Mouse (Mus musculus): ENCODE results near the gene Zfr2. TPM values are rescaled to one million over a fixed set of nuclear protein-coding genes. Genes with fewer than 3 reads are reported as not detected.
A peak's percentile ranks its signal among the peaks of the same experiment; 100 is the strongest.

Zfr2 gene
- total RNA-seq (2015) (0.05 TPM in 1 of 2 replicates, not detected in the other), total RNA-seq (2017) (0.17 TPM in 1 of 2 replicates, not detected in the other)

GRCm38 (mm10) chr10:81232580-81233225 is at the start of gene Zfr2:
TSS of gene Zfr2 (plus strand) at chr10:81233155.
- peak; percentile 97 for ATAC-seq (replicated peaks; ENCODE audit: poor library complexity)

DNA sequence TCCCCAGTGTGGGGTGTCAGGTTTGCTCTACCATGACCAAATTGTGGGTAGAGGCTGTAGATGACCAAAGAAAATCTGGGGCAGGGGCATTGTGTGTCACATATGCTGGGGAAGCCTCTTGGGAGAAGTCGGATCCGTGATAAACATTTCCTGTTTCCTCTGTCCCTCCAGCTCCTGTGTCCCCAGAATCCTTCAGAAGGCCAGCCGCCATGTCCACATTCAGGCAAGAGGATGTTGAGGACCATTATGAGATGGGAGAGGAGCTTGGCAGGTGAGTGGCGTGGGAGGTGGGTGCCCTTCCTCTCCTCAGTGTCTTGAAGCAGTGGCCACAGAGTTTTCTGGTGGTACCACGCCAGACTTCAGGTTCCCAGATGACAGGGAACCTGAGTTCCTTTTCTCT is 49.1 kb upstream of the Zfr2 start, which contains the start of gene 4930442H23Rik:
TSS of gene 4930442H23Rik (minus strand) at position 45 of the 400 bp plus-strand sequence.
- ATAC-seq (replicated peaks; ENCODE audit: poor library complexity): no peak

DNA sequence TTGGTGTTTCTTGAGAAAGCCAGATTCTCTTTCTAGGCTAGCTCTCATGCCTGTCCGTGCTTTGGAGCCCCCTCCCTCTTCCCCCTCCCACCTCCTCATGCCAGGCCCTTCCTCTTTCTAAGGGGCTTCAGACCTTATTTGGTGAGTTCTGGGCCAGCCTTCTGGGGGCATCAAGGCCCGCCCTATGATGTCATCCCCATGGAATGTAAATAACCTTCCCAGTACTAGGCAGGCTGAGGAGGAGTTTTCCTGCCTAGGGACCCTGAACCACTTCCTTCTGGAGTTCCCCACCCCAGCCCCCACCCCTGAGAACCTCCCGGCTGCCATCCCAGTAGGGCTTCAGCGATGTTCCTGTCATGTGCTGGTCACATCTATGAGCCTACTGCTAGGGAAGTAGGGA is 48.2 kb upstream of the Zfr2 start:
- ATAC-seq (replicated peaks; ENCODE audit: poor library complexity): no peak

DNA sequence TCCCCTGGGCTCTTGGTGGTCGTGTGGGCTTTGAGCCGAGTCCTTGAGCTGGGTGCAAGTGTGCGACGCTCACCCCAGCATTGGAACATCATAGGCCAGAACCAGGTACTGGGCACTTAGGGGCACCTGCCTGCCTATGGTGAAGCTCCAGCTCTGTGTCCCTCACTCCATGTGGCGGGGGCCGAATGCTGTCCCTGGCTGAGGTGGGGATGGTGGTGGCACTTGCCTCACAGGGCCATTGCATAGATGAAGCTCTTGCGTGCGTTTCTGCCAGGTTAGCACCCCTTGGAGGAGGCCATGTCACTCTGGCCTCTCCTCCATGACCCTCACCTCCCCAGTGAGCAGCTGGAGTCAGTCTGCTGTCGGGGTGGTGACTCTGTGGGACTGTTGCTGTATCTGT is 45.8 kb upstream of the Zfr2 start:
- no peak for ATAC-seq (replicated peaks; ENCODE audit: poor library complexity)

DNA sequence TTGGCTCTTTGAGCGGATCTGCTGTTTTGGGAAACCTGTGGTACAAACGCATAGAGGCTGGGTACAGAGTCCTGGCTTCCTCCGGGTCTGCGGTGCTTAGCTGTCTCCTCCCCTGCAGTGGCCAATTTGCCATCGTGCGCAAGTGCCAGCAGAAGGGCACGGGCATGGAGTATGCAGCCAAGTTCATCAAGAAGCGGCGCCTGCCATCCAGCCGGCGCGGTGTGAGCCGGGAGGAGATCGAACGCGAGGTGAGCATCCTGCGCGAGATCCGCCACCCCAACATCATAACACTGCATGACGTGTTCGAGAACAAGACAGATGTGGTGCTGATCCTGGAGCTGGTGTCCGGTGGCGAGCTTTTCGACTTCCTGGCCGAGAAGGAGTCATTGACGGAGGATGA is 43.1 kb upstream of the Zfr2 start:
- ATAC-seq (replicated peaks; ENCODE audit: poor library complexity): no peak

DNA sequence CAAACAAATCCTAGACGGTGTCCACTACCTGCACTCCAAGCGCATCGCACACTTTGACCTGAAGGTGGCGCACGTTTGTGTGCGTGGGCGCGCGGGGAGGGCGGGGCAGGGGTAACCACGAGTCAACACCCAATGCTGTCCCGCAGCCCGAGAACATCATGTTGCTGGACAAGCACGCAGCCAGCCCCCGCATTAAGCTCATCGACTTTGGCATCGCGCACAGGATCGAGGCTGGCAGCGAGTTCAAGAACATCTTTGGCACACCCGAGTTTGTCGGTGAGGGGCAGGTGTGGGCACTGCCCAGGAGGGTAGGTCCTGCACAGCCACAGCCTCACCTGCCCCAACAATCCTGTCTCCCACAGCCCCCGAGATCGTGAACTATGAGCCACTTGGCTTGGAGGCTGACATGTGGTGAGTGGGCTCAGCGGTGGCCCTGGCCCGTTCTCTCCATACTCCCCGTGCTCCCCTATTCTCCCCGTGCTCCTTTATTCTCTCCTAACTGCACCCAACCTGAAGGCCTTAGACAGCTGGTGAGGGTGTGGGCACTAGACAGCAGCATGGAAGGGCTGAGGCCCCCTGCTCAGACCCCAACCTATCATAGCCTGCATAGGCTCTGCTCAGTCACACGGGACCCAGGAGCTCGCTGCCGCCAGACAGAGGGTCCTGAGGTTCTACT is 42.6 kb upstream of the Zfr2 start:
- peak; percentile 27 for ATAC-seq (replicated peaks; ENCODE audit: poor library complexity)

GRCm38 (mm10) chr10:81190912-81191321 is 42.0 kb upstream of the Zfr2 start:
- ATAC-seq (replicated peaks; ENCODE audit: poor library complexity): no peak

GRCm38 (mm10) chr10:81191342-81191982 is 41.5 kb upstream of the Zfr2 start:
- ATAC-seq (replicated peaks; ENCODE audit: poor library complexity): peak; percentile 15

DNA sequence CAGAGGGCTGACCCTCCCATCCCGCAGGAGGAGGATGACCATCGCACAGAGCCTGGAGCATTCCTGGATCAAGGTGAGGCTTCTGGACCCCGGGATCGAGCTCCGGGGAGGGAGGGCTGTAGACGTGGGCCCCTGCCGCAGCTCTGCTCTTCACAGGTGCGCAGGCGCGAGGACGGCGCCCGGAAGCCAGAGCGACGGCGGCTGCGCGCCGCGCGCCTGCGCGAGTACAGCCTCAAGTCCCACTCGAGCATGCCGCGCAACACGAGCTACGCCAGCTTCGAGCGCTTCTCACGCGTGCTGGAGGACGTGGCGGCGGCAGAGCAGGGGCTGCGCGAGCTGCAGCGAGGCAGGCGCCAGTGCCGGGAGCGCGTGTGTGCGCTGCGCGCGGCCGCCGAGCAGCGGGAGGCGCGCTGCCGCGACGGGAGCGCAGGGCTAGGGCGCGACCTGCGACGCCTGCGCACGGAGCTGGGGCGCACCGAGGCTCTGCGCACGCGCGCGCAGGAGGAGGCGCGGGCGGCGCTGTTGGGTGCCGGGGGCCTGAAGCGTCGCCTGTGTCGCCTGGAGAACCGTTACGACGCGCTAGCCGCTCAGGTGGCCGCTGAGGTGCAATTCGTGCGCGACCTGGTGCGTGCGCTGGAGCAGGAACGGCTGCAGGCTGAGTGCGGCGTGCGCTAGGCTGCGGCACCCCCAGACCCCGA is 40.5 kb upstream of the Zfr2 start:
- ATAC-seq (replicated peaks; ENCODE audit: poor library complexity): peak; percentile 56

DNA sequence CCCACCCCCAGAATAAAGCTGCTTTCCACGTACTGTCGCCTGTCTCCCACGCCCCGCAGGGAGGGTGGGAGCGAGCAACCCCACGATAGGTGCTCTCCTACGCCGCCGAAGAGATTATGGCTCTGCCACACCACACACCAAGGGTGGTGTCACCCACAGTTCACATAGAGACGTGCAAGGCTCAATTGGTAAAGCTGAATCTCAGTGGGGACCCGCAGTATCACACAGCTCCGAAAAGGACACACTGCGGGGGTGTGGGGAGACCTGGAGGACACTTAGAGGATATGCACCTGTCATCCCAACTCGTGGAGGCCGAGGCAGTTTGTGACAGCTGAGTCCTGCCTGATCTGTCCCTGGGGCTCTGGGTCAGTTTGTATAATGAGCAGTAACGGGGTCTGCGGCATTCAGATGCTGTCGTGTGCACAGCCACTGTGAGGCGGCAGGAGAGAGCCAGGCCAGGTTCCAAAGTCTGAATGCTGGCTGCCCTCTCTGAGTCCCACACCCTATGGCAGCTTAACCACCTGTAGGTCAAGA is 39.9 kb upstream of the Zfr2 start:
- peak; percentile 5; the same call in 1 of the 2 replicates for ATAC-seq (replicated peaks; ENCODE audit: poor library complexity)

DNA sequence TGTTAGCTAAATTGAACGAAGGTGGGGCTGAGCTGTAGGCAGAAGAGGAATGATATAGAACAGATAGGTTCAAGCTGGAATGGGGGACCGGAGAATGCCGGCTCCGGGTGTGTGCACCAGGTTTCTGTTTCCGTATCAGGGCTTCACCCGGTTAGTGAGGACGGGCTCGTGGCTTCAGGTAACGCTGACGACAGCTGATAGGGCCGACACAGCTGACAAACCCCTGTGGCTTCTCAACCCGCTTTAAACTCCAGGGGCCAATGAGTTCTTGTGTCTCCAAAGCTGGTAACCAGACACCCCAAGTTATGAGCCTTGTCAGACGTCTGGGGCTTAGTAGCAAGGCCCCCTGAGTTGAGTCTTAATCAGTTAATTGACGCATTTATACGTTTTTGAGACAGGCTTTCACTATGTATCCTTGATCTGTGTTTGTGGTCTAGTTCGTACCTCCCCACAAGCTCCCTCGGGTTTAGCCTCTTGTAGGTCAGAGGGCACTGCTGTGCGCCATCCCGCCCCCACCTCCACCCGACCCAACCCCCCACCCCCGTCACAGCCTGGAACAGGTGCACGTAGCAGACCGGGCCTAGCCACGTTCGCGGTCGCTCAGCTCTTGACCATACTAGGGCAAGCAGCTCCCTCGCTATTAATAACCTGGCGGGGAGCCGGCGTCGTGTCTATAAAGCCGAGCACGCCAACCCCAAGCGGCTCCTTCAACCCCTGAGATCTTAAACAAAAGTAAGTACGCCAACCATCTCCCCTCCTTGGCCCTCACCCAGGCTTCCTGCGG is 38.8 kb upstream of the Zfr2 start:
- peak; percentile 3; the same call in 1 of the 2 replicates for ATAC-seq (replicated peaks; ENCODE audit: poor library complexity)

GRCm38 (mm10) chr10:81195300-81195699 is 37.7 kb upstream of the Zfr2 start:
- ATAC-seq (replicated peaks; ENCODE audit: poor library complexity): no peak

DNA sequence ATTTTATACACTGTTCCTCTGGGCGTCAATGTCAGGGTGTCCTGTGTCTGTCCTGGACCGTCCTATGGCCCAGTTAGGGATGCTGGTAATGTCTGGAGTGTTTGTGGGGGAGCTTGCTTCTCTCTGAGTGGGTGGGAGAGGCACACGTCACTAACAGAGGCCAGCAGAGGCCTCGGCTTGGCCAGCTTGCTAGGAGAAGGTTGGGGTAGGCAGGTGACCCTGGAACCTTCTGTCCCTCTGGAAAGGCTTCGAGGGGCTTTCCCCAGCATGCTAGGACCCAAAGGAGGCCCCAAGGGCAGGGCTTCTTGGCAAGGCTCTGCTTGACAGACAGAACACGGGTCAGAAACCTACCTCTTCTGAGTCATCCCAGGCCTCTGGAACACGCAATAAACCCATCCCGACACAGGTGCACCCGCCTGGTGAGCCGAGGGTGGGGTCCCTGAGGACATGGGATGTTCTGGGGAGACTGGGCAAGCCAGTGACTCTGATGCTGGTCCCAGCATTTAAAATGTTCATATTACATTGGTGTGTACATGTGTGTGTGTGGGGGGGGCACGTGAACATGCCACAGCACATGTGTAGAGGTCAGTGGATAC is 36.4 kb upstream of the Zfr2 start:
- no peak for ATAC-seq (replicated peaks; ENCODE audit: poor library complexity)

DNA sequence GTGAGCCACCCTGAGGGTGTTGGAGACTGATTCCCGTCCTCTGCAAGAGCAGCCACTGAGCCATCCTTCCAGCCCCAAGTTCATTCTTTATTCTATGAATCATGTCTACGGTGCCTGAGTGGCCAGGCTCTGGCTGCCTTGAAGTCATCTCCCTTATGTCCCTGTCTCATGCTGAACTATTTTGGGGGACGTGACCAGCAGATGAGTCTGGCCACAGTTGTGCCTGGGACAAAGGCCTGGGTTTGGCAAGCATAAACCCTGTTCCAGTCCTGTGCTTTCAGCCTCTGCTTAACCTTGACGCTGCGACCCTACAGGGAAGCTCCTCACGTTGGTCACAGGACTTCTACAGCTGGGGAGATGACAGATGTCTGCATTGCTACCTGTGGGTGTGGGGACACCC is 35.6 kb upstream of the Zfr2 start:
- ATAC-seq (replicated peaks; ENCODE audit: poor library complexity): no peak

DNA sequence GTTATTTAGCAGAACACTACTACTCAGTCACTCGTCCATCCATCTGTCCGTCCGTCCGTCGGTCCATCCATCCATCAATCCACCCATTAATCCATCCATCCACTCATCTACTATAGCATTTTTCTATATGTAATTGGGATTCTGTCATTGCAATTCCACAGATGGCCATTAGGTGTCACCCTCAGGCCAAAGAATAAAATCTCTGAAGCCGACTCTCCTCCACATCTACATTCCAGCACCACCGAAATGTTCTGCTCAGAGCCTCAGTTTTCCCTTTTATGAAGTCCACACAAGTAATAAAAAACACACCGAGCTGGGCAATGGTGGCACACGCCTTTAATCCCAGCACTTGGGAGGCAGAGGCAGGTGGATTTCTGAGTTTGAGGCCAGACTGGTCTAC is 34.7 kb upstream of the Zfr2 start:
- ATAC-seq (replicated peaks; ENCODE audit: poor library complexity): peak; percentile 70

DNA sequence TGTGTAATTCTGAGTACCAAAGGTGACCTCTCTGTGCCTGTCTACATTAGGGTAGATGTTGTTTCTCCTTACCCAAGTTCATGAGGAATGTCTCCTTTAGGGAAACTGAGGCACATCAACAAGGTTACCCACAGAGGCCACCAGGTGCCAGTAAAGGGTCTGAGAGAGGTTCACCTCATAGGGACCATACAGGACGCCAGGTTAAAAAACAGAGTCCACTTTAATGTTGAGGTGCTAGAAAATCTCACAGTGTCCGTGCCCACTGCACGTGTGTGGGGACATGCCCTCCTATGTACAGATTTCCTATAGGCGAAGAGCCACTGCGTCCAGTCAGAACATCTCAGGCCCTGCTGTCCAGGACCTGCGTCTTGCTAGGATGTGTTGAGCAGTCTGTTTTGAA is 34.0 kb upstream of the Zfr2 start:
- ATAC-seq (replicated peaks; ENCODE audit: poor library complexity): no peak

- ATAC-seq (replicated peaks; ENCODE audit: poor library complexity): no peak
These were observed 32.8 kb upstream of the Zfr2 start for GRCm38 (mm10) chr10:81200141-81200540.

DNA sequence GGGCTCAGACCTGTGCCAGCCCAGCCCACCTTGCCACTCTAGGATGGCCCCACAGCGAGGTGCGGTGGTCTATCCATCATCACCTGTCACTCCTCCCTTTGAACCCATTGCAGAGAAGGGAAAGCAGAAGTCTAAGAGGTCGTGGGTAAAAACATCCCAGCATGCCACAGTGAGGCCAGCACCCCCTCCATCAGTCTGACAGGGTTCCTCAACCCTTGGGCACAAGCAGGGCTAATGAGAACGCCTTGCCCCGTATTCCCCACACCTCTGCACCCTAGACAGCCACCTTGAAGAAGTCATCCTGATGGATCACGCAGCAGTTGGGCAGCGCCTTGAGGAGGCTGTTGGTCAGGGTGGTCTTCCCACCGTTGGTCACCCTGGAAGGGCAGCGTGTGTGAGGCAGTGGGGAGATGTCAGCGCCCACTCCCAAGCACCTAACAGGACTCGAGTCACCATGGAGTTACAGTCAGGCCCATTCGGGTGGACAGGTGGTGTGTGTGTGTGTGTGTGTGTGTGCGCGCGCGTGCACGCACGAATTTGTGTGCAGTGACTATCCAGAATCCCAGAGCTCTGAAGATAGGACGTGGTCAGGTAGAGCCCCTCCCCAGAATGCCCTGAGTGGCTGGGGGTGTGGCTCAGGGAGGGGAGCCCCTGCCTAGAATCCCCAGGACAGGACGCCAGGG is 32.2 kb upstream of the Zfr2 start:
- ATAC-seq (replicated peaks; ENCODE audit: poor library complexity): no peak
